Mouse (Mus musculus) mouse embryonic stem cell (cell line): ENCODE data around the gene Hc.

Experiments used
- in situ Hi-C, 2 experiments: fragments of 300-500 bp; cut with MboI; formaldehyde crosslinking; loops; 1 replicate in 1 of 2; 3 replicates in 1 of 2; pipeline ENCODE4 v1.14.3; 2019 to 2020; ENCODE audit warnings: low sequenced_read_pairs in 2 of 2, low pct_unique_long_range_greater_than_20kb in 1 of 2, mixed read lengths in 1 of 2; ENCODE audit not compliant: unreplicated experiment in 1 of 2

Hc gene

GRCm38 (mm10) chr2:34987595-34987994 lies 73.6 kb downstream of the Hc start:
- in situ Hi-C loops: no loop called here

- in situ Hi-C loops: no loop called here
Measured at GRCm38 (mm10) chr2:34984885-34985284, 76.4 kb downstream of the Hc start.

GRCm38 (mm10) chr2:34982906-34983698 lies 78.1 kb downstream of the Hc start:
- in situ Hi-C loops: no loop called here

GRCm38 (mm10) chr2:34982096-34982724 lies 79.0 kb downstream of the Hc start:
- in situ Hi-C loops: no loop called here

GRCm38 (mm10) chr2:34979459-34980011 lies 81.7 kb downstream of the Hc start:
- in situ Hi-C loops: no loop called here

- in situ Hi-C loops: no loop called here
Measured at GRCm38 (mm10) chr2:34978226-34978625, 83.0 kb downstream of the Hc start.

GRCm38 (mm10) chr2:34976945-34977658 lies 84.1 kb downstream of the Hc start:
- in situ Hi-C loops: no loop called here

- in situ Hi-C loops: no loop called here
Measured at GRCm38 (mm10) chr2:34976447-34976846, 84.8 kb downstream of the Hc start.

- in situ Hi-C loops: no loop called here
Measured at GRCm38 (mm10) chr2:34973087-34973486, 88.2 kb downstream of the Hc start.

- in situ Hi-C loops: no loop called here
Measured at GRCm38 (mm10) chr2:34971080-34971888, 90.0 kb downstream of the Hc start.

GRCm38 (mm10) chr2:34970092-34970750 lies 91.0 kb downstream of the Hc start:
- in situ Hi-C loops: no loop called here

GRCm38 (mm10) chr2:34969166-34969565 lies 92.1 kb downstream of the Hc start:
- in situ Hi-C loops: loop anchor here (10.0 kb wide), 1 partner anchor 54 kb away; the partner anchor contains the start of gene Phf19 (in 2 of the 2)

- in situ Hi-C loops: loop anchor here (10.0 kb wide), 1 partner anchor 52 kb away; the partner anchor contains the start of gene Phf19 (in 2 of the 2)
Measured at GRCm38 (mm10) chr2:34966243-34966934, 94.8 kb downstream of the Hc start.

GRCm38 (mm10) chr2:34965806-34966205 lies 95.4 kb downstream of the Hc start:
- in situ Hi-C loops: loop anchor here (10.0 kb wide), 1 partner anchor 51 kb away; the partner anchor contains the start of gene Phf19 (in 2 of the 2)

- in situ Hi-C loops: loop anchor here (10.0 kb wide), 1 partner anchor 50 kb away; the partner anchor contains the start of gene Phf19 (in 2 of the 2)
Measured at GRCm38 (mm10) chr2:34965293-34965692, 95.9 kb downstream of the Hc start.

- in situ Hi-C loops: loop anchor here (10.0 kb wide), 1 partner anchor 50 kb away; the partner anchor contains the start of gene Phf19 (in 2 of the 2)
Measured at GRCm38 (mm10) chr2:34964651-34965050, 96.6 kb downstream of the Hc start.

GRCm38 (mm10) chr2:34964230-34964629 lies 97.0 kb downstream of the Hc start:
- in situ Hi-C loops: loop anchor here (10.0 kb wide), 1 partner anchor 49 kb away; the partner anchor contains the start of gene Phf19 (in 2 of the 2)
